Mouse (Mus musculus) intestine, embryonic 14.5 days (tissue): ENCODE measurements around the gene Ccdc13. TPM values are rescaled to one million over a fixed set of nuclear protein-coding genes. Genes with fewer than 3 reads are reported as not detected.

Experiments
- ATAC-seq: fragments of 200-750 bp; cut with Nextera tagmentation; replicated peaks from 2 replicates; pipeline ENCODE4 v1.8.0; 2017; ENCODE audit warnings: low read depth, moderate number of reproducible peaks, moderate TSS enrichment, moderate library complexity; ENCODE audit not compliant: low FRiP score, low TSS enrichment
- DNase-seq: peaks from one replicate; pipeline ENCODE4 v3.0.0-alpha.2; 2018; ENCODE audit warnings: low spot score
- H3K27ac ChIP-seq: fragments of 300-500 bp; sonication (generic); 2 replicates; pipeline ENCODE4 v1.5.1; 2014; ENCODE audit warnings: low read depth, mild to moderate bottlenecking, control low read depth
- H3K27me3 ChIP-seq: fragments of 300-500 bp; sonication (generic); replicated peaks from 2 replicates; pipeline ENCODE4 v1.6.1; 2014; ENCODE audit warnings: low read length, control low read depth; ENCODE audit not compliant: control insufficient read depth, insufficient read depth
- H3K36me3 ChIP-seq: fragments of 300-500 bp; sonication (generic); 2 replicates; pipeline ENCODE4 v1.6.1; 2014; ENCODE audit warnings: low read length, control low read depth; ENCODE audit not compliant: control insufficient read depth, insufficient read depth
- H3K4me1 ChIP-seq: fragments of 300-500 bp; sonication (generic); replicated peaks from 2 replicates; pipeline ENCODE4 v1.6.1; 2014; ENCODE audit warnings: low read length, control low read depth, mixed read lengths; ENCODE audit not compliant: control insufficient read depth, insufficient read depth
- H3K4me2 ChIP-seq: fragments of 300-500 bp; sonication (generic); 2 replicates; pipeline ENCODE4 v1.6.1; 2014; ENCODE audit warnings: low read length
- H3K4me3 ChIP-seq: fragments of 300-500 bp; sonication (generic); 2 replicates; pipeline ENCODE4 v1.5.1; 2014; ENCODE audit warnings: low read depth, low read length, control low read depth, mixed read lengths
- H3K9ac ChIP-seq: fragments of 300-500 bp; sonication (generic); 2 replicates; pipeline ENCODE4 v1.6.1; 2014; ENCODE audit warnings: mild to moderate bottlenecking, low read length
- H3K9me3 ChIP-seq: fragments of 300-500 bp; sonication (generic); 2 replicates; pipeline ENCODE4 v1.6.1; 2016; ENCODE audit warnings: low read length, control low read depth; ENCODE audit not compliant: control insufficient read depth
- WGBS: fragments of 180-500 bp; shearing (Covaris S2); extraction: QIAGEN DNeasy Blood & Tissue Kit; methylation state at CpG from one replicate; pipeline ENCODE4 v1.1.7; 2014; 5-methylcytosine and 5-hydroxymethylcytosine counted together
- polyA plus RNA-seq: library from polyadenylated mRNA; unstranded; fragments of >200 nt; fragmentation: Nextera tagmentation; extraction: Ambion mirVana; gene quantifications from 2 replicates; pipeline ENCODE4 v1.2.1, GENCODE M21; 2014

Gene Ccdc13
- polyA plus RNA-seq, 1 experiment from 2014 or later = 1.9 TPM

- Histone ChIP-seq H3K27me3 (no peaks in the 10 kb centered on the region), H3K4me1 (0 out of 2 replicates have a peak, but pooled peaks cover 4% of the 10 kb centered on the region), H3K4me2 (no peak overlapping the region), H3K4me3 (no peak overlapping the region), H3K36me3 (no peaks in the 10 kb centered on the region), H3K9ac (no peak overlapping the region), H3K27ac (no peak overlapping the region; the same call in 1 of the 2 replicates), H3K9me3 (no peaks in the 10 kb centered on the region)
- 52% methylated on average over 7 of the region's 7 CpGs for WGBS
- DNase-seq = no peak
- no peak for ATAC-seq
These were observed 19.3 kb downstream of the Ccdc13 start for GRCm38 (mm10) chr9:121819771-121820471.

DNA sequence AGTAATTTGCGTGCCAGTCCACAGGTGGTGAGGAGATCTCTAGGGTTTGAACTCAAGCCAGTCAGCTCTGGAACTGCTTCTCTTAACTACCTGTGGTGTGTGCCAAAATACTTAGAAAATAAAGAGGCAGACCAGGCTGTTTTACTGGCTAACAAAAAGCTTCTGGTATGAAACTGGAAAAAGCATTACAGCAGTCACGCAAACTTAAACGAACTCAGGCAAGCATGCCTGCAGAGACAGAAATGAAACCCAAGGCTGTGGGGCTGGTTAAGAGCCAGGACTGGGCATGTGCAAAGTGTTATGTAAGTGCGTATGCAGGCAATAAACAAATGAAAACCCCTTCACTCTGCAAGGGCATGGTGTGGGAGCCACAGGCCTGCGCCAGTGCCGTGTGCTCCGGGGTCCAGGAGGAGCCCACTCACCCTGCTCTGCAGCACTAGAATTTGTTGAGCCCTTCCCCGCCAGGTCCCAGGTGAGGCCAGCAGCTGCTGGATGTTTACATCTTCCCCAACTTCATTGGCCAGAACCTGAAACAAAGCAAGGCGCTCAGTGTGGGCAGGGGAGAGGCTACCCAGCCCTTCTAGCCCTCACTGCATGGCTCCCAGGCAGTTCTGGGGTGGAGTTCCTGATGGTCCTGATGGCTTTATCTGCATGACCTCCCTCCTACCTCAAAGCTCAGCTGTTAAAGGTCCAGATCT is 20.0 kb downstream of the Ccdc13 start:
- H3K4me3 ChIP-seq = no peak overlapping the region
- no peak overlapping the region for H3K9ac ChIP-seq
- no peaks in the 10 kb centered on the region for H3K27me3 ChIP-seq
- no peak overlapping the region for H3K4me2 ChIP-seq
- no peaks in the 10 kb centered on the region for H3K9me3 ChIP-seq
- H3K27ac ChIP-seq = no peak overlapping the region; the same call in 1 of the 2 replicates
- ATAC-seq (no peak), DNase-seq (no peak)
- 36% methylated on average over 9 of the region's 9 CpGs for WGBS
- H3K36me3 ChIP-seq = no peaks in the 10 kb centered on the region
- 0 out of 2 replicates have a peak, but pooled peaks cover 4% of the 10 kb centered on the region for H3K4me1 ChIP-seq

DNA sequence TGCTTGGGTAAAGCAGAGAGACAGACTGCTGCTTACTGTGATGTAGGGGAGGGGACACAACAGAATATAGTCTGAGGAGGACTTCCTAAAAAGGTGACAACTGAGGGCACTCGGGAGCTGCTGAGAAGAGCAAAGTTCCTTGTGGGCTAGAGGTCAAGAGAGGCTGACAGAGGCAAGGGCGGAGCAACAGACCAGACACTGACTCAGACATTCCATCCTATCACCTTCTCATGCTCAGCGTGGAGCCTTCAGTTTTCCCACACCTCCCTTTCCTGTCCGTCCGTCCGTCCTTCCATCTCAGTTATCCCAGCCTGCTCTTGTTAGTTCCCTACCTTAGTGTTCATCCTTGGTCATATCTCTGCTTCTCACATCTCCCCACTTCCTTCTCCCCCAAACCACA is 24.1 kb downstream of the Ccdc13 start:
- DNase-seq = no peak
- Histone ChIP-seq H3K4me1 (0 out of 2 replicates have a peak, but pooled peaks cover 4% of the 10 kb centered on the region), H3K4me3 (no peak overlapping the region), H3K36me3 (no peaks in the 10 kb centered on the region), H3K9me3 (no peaks in the 10 kb centered on the region), H3K27ac (no peak overlapping the region), H3K27me3 (no peaks in the 10 kb centered on the region), H3K9ac (no peak overlapping the region), H3K4me2 (no peak overlapping the region)
- 57% methylated on average over 6 of the region's 6 CpGs for WGBS
- ATAC-seq = no peak

DNA sequence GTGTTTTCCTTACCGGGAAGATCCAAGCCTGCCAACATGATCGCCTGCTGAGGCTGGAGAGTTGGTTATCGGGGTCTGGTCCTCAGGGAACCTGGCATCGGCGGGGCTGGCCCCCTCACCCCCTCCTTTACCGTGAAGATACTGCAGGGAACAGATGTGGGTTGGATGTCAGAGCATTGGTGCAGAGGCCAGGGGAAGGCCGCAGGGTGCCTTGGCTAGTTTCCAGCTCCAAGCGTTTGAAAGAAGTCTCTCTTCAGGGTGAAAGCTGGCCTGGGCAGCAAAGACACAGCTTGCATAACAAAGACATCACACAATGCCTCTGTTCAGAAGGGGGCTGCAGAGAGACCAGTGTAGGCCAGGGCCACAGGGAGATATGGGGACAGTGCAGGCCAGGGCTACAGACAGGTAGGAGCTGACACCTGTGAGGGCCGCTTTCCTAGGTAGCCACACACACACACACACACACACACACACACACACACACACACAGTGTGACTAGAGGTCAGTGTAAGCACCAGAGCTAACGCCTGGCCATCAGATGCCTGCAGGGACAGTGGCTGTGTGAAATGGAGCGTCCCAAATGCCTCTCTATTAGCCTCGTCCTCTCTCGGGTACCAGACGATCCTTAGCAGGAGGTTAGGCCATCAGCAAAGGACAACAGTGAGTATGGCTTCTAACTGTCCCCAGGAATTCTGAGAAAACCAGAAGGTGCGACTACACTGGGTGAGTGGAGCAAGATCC is 29.0 kb downstream of the Ccdc13 start:
- Histone ChIP-seq H3K27ac (no peak overlapping the region), H3K4me2 (no peak overlapping the region), H3K9me3 (no peaks in the 10 kb centered on the region), H3K4me1 (no peaks in the 10 kb centered on the region), H3K27me3 (no peaks in the 10 kb centered on the region), H3K9ac (no peak overlapping the region), H3K4me3 (no peak overlapping the region), H3K36me3 (no peaks in the 10 kb centered on the region)
- ATAC-seq (no peak), DNase-seq (no peak)
- WGBS = 40% methylated on average over 15 of the region's 15 CpGs

GRCm38 (mm10) chr9:121808511-121808910 is 30.8 kb downstream of the Ccdc13 start:
- Histone ChIP-seq H3K4me1 (no peaks in the 10 kb centered on the region), H3K36me3 (no peaks in the 10 kb centered on the region), H3K27ac (no peak overlapping the region), H3K27me3 (no peaks in the 10 kb centered on the region), H3K4me3 (no peak overlapping the region), H3K4me2 (no peak overlapping the region), H3K9me3 (no peaks in the 10 kb centered on the region), H3K9ac (no peak overlapping the region)
- ATAC-seq (no peak), DNase-seq (no peak)
- WGBS = 73% methylated on average over 3 of the region's 3 CpGs

GRCm38 (mm10) chr9:121807947-121808346 is 31.3 kb downstream of the Ccdc13 start:
- ATAC-seq (no peak), DNase-seq (no peak)
- Histone ChIP-seq H3K4me1 (no peaks in the 10 kb centered on the region), H3K9me3 (no peaks in the 10 kb centered on the region), H3K9ac (no peak overlapping the region), H3K27ac (no peak overlapping the region), H3K36me3 (no peaks in the 10 kb centered on the region), H3K4me2 (no peak overlapping the region), H3K4me3 (no peak overlapping the region), H3K27me3 (no peaks in the 10 kb centered on the region)
- 62% methylated on average over 7 of the region's 7 CpGs for WGBS

DNA sequence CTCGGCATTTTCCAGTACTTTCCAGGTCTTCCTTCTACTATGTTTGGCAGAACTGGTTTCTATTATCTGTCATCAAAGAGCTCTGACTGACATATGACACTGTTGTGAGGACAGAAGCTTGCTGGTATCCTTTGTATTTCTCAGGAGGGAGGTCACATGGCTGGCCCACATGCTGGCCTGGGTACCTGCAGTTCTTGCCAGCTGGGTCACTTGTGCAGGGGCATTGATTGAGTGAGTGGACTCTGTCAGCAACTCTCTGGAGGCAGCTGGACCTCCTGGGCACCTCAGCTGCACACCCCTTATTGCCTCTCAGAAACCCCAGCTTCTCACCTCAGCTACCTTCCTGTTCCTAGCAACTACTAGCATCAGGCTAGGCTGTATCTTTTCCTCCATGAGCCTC is 31.7 kb downstream of the Ccdc13 start:
- H3K27me3 ChIP-seq = no peaks in the 10 kb centered on the region
- H3K4me1 ChIP-seq = no peaks in the 10 kb centered on the region
- no peak overlapping the region for H3K9ac ChIP-seq
- no peaks in the 10 kb centered on the region for H3K36me3 ChIP-seq
- 59% methylated on average over 1 of the region's 1 CpGs for WGBS
- no peak overlapping the region for H3K4me2 ChIP-seq
- no peak overlapping the region for H3K4me3 ChIP-seq
- no peak for DNase-seq
- no peak overlapping the region for H3K27ac ChIP-seq
- ATAC-seq = no peak
- no peaks in the 10 kb centered on the region for H3K9me3 ChIP-seq

- no peak overlapping the region for H3K9ac ChIP-seq
- no peaks in the 10 kb centered on the region for H3K27me3 ChIP-seq
- 47% methylated on average over 7 of the region's 7 CpGs for WGBS
- ATAC-seq (no peak), DNase-seq (no peak)
- no peak overlapping the region for H3K4me2 ChIP-seq
- no peaks in the 10 kb centered on the region for H3K4me1 ChIP-seq
- H3K9me3 ChIP-seq = no peaks in the 10 kb centered on the region
- H3K36me3 ChIP-seq = no peaks in the 10 kb centered on the region
- no peak overlapping the region for H3K27ac ChIP-seq
- H3K4me3 ChIP-seq = no peak overlapping the region
These were observed 36.5 kb downstream of the Ccdc13 start for GRCm38 (mm10) chr9:121802747-121803146.
